Mouse (Mus musculus): ENCODE measurements around the gene Ppm1k. TPM values are rescaled to one million over a fixed set of nuclear protein-coding genes. Genes with fewer than 3 reads are reported as not detected.
"Not testable (repeated sequence)": the region's sequence is repeated elsewhere in the genome, so short reads cannot be mapped to it uniquely, and the experiment has no call there.

Gene Ppm1k
- total RNA-seq (2021): 10 to 100 TPM; 83.9 to 90.1 TPM

- intact Hi-C loops (cut with DNase I): loop anchor here (2.0 to 5.0 kb wide), 3 partner anchors 45 to 818 kb away; partner anchors contain the start of genes Herc6 and Lancl2
- DNase-seq: peak; percentile 97 to 99
Observed at GRCm38 (mm10) chr6:57535386-57535936, at the start of gene Ppm1k. Ppm1k (minus strand) TSS chr6:57535468.

GRCm38 (mm10) chr6:57582356-57582755 lies 47.1 kb upstream of the Ppm1k start:
- no peak for DNase-seq
- intact Hi-C loops (cut with DNase I): no loop called here

- intact Hi-C loops (cut with DNase I): loop anchor here (2.0 kb wide), 1 partner anchor 47 kb away; the partner anchor contains the start of gene Ppm1k
- DNase-seq: no peak
Observed at GRCm38 (mm10) chr6:57581595-57581994, 46.3 kb upstream of the Ppm1k start.

GRCm38 (mm10) chr6:57580881-57581548 lies 45.7 kb upstream of the Ppm1k start, which contains the start of gene Herc6:
Herc6 (plus strand) TSS chr6:57581000.
- intact Hi-C loops (cut with DNase I): loop anchor here (2.0 kb wide), 1 partner anchor 46 kb away; the partner anchor contains the start of gene Ppm1k
- peak; percentile 76 to 77 for DNase-seq

GRCm38 (mm10) chr6:57571587-57571986 lies 36.3 kb upstream of the Ppm1k start:
- intact Hi-C loops (cut with DNase I): loop anchor here (2.0 kb wide), 1 partner anchor 763 kb away; no protein-coding TSS in a partner anchor
- no peak for DNase-seq

- intact Hi-C loops (cut with DNase I): loop anchor here (1.0 to 2.0 kb wide), 2 partner anchors 139 to 762 kb away; no protein-coding TSS in a partner anchor
- DNase-seq: peak; percentile 32 to 42
Observed at GRCm38 (mm10) chr6:57570170-57570974, 35.1 kb upstream of the Ppm1k start.

- intact Hi-C loops (cut with DNase I): no loop called here
Observed at GRCm38 (mm10) chr6:57567630-57568029, 32.4 kb upstream of the Ppm1k start.

GRCm38 (mm10) chr6:57565452-57565851 lies 30.2 kb upstream of the Ppm1k start:
- intact Hi-C loops (cut with DNase I): no loop called here
- DNase-seq: peak; percentile 8 to 28

More at GRCm38 (mm10) chr6:57567630-57568029, 32.4 kb upstream of the Ppm1k start:
- DNase-seq: no peak

GRCm38 (mm10) chr6:57563454-57563853 lies 28.2 kb upstream of the Ppm1k start:
- intact Hi-C loops (cut with DNase I): no loop called here
- DNase-seq: no peak

- intact Hi-C loops (cut with DNase I): no loop called here
- DNase-seq: no peak
Observed at GRCm38 (mm10) chr6:57557796-57558317, 22.6 kb upstream of the Ppm1k start.

- intact Hi-C loops (cut with DNase I): no loop called here
- DNase-seq: no peak
Observed at GRCm38 (mm10) chr6:57551211-57551796, 16.0 kb upstream of the Ppm1k start.

- DNase-seq: peak in 1 of 2 experiments; percentile 27
- intact Hi-C loops (cut with DNase I): no loop called here
Observed at GRCm38 (mm10) chr6:57544866-57545265, 9.6 kb upstream of the Ppm1k start.

GRCm38 (mm10) chr6:57543591-57543990 lies 8.3 kb upstream of the Ppm1k start:
- intact Hi-C loops (cut with DNase I); DNase-seq: not testable (repeated sequence)

- intact Hi-C loops (cut with DNase I): no loop called here
- no peak for DNase-seq
Observed at GRCm38 (mm10) chr6:57541737-57542335, 6.6 kb upstream of the Ppm1k start.

- intact Hi-C loops (cut with DNase I): no loop called here
- DNase-seq: no peak
Observed at GRCm38 (mm10) chr6:57540950-57541498, 5.8 kb upstream of the Ppm1k start.

GRCm38 (mm10) chr6:57537887-57538286 lies 2.6 kb upstream of the Ppm1k start:
- no peak for DNase-seq
- intact Hi-C loops (cut with DNase I): loop anchor here (5.0 kb wide), 2 partner anchors 164 to 821 kb away; partner anchors contain the start of gene Lancl2

- no peak for DNase-seq
Observed at GRCm38 (mm10) chr6:57535971-57536669, 852 bp upstream of the Ppm1k start.

GRCm38 (mm10) chr6:57534611-57535286 lies 519 bp downstream of the Ppm1k start:
- intact Hi-C loops (cut with DNase I): loop anchor here (2.0 to 5.0 kb wide), 4 partner anchors 46 to 817 kb away; partner anchors contain the start of genes Herc6, Lancl2, Nt5c3 and Vmn1r4
- peak; percentile 54 to 64 for DNase-seq

More at GRCm38 (mm10) chr6:57535971-57536669, 852 bp upstream of the Ppm1k start:
- intact Hi-C loops (cut with DNase I): loop anchor here (2.0 to 5.0 kb wide), 3 partner anchors 45 to 819 kb away; partner anchors contain the start of genes Herc6 and Lancl2
